Comparison of ENCODE assay signal across 25 mouse cellular contexts in the genomic region with DNA sequence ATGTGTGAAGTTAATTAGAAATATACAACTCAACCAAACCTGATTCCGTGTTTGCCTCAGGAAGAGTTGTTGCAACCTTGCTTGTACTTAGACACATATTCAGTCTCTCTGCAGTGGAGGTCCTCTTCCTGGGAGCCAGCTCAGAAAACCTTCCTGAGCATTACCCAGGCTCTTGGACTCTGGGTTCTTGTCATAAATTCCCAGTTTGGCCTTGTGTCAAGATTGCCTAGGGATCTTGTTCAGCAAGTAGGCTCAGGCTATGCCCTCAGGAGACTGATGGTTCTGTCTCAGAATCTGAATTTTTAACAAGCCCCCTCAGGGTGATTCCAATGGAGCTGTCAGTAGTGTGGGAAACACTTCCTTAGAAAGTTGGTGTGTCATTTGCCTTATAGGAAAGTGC. TPM values are rescaled to one million over a fixed set of nuclear protein-coding genes. Genes with fewer than 3 reads are reported as not detected.
A peak's percentile ranks its signal among the peaks of the same experiment; 100 is the strongest.
DNase-seq lines count a peak whose midpoint lies in the region; ATAC-seq and TF ChIP-seq lines count a peak whose summit lies in the region.
"Had no signal": no experiment of that assay in that cellular context is flagged by ENCODE, and none has a peak within 500 bp of the region (broad histone marks: within the 10 kb centered on the region; RNA-seq: fewer than 3 reads in every experiment).

No protein-coding gene starts in this region.

- no peaks in the 10 kb centered on the region for H3K9me3 ChIP-seq in intestine, embryonic 16.5 days (ENCODE audit: control insufficient read depth, low read length)
- no peaks in the 10 kb centered on the region for H3K9me3 ChIP-seq in intestine, embryonic 15.5 days
- H3K9me3 ChIP-seq in neural tube, embryonic 15.5 days (replicated peaks) = no peaks in the 10 kb centered on the region
- H3K9me3 ChIP-seq: embryonic facial prominence, embryonic 10.5 days; embryonic facial prominence, embryonic 15.5 days; forebrain, embryonic 12.5 days; heart, embryonic 15.5 days; liver, embryonic 15.5 days; lung, embryonic 15.5 days; midbrain, embryonic 12.5 days; neural tube, embryonic 13.5 days; stomach, embryonic 15.5 days had no signal

- ATAC-seq in intestine, embryonic 16.5 days = no peak
- ATAC-seq in intestine, embryonic 15.5 days = no peak; the same call in 1 of the 2 replicates
- ATAC-seq in neural tube, embryonic 15.5 days (ENCODE audit: low FRiP score) = no peak
- ATAC-seq: forebrain, postnatal 0 days had no signal

- no peak overlapping the region for H3K9ac ChIP-seq in intestine, embryonic 16.5 days (ENCODE audit: low read depth, low read length)
- H3K9ac ChIP-seq in intestine, embryonic 15.5 days = no peak overlapping the region
- H3K9ac ChIP-seq in neural tube, embryonic 15.5 days (replicated peaks) = no peak overlapping the region
- H3K9ac ChIP-seq: embryonic facial prominence, embryonic 15.5 days; forebrain, embryonic 12.5 days; forebrain, postnatal 0 days; heart, embryonic 15.5 days; liver, embryonic 15.5 days; lung, embryonic 15.5 days; midbrain, embryonic 12.5 days; neural tube, embryonic 13.5 days; stomach, embryonic 15.5 days had no signal

- peak overlapping the region; percentile 89 for H3K27ac ChIP-seq in gastrocnemius, adult 2 months
- 0 out of 2 replicates have a peak overlapping the region, but pooled peaks have one; percentile 1 for H3K27ac ChIP-seq in intestine, embryonic 16.5 days (ENCODE audit: low read length)
- no peak overlapping the region for H3K27ac ChIP-seq in intestine, embryonic 15.5 days
- 0 out of 2 replicates have a peak overlapping the region, but pooled peaks have one; percentile 33 for H3K27ac ChIP-seq in neural tube, embryonic 15.5 days (replicated peaks)
- H3K27ac ChIP-seq: embryonic facial prominence, embryonic 10.5 days; embryonic facial prominence, embryonic 15.5 days; forebrain, embryonic 12.5 days; liver, embryonic 15.5 days; lung, embryonic 15.5 days; midbrain, embryonic 12.5 days; neural tube, embryonic 13.5 days had no signal

- no peak overlapping the region for H3K4me2 ChIP-seq in intestine, embryonic 16.5 days (ENCODE audit: low read depth, low read length)
- no peak overlapping the region for H3K4me2 ChIP-seq in intestine, embryonic 15.5 days (replicated peaks)
- no peak overlapping the region for H3K4me2 ChIP-seq in neural tube, embryonic 15.5 days
- H3K4me2 ChIP-seq: embryonic facial prominence, embryonic 15.5 days; forebrain, embryonic 12.5 days; heart, embryonic 15.5 days; liver, embryonic 15.5 days; lung, embryonic 15.5 days; midbrain, embryonic 12.5 days; neural tube, embryonic 13.5 days; stomach, embryonic 15.5 days had no signal

- peaks cover 56% of the 10 kb centered on the region for H3K4me1 ChIP-seq in intestine, embryonic 16.5 days (ENCODE audit: control insufficient read depth, insufficient read depth, low read length)
- peaks cover 51% of the 10 kb centered on the region for H3K4me1 ChIP-seq in intestine, embryonic 15.5 days (replicated peaks)
- peaks cover 65% of the 10 kb centered on the region for H3K4me1 ChIP-seq in neural tube, embryonic 15.5 days

- no peak overlapping the region; the same call in 1 of the 2 replicates for H3K4me3 ChIP-seq in gastrocnemius, adult 2 months
- H3K4me3 ChIP-seq in intestine, embryonic 16.5 days (ENCODE audit: low read length) = no peak overlapping the region
- no peak overlapping the region for H3K4me3 ChIP-seq in intestine, embryonic 15.5 days (replicated peaks)
- H3K4me3 ChIP-seq in neural tube, embryonic 15.5 days (replicated peaks) = no peak overlapping the region
- H3K4me3 ChIP-seq: embryonic facial prominence, embryonic 10.5 days; embryonic facial prominence, embryonic 15.5 days; forebrain, embryonic 12.5 days; heart, embryonic 15.5 days; liver, embryonic 15.5 days; lung, embryonic 15.5 days; midbrain, embryonic 12.5 days; myocyte; neural tube, embryonic 13.5 days; stomach, embryonic 15.5 days had no signal

- WGBS in intestine, embryonic 16.5 days = 82% methylated on average over 1 of the region's 1 CpGs
- WGBS in intestine, embryonic 15.5 days = 81% methylated on average over 1 of the region's 1 CpGs
- 79% methylated on average over 1 of the region's 1 CpGs for WGBS in neural tube, embryonic 15.5 days

- no peak for DNase-seq in gastrocnemius, adult 2 months
- DNase-seq in gastrocnemius, postnatal 4 days (ENCODE audit: low spot score in 2 of 2) = no peak
- DNase-seq in neural tube, embryonic 10.5 days (ENCODE audit: extremely low spot score, low spot score) = no peak
- DNase-seq in thymus, postnatal 14 days = no peak
- DNase-seq: adrenal gland, postnatal 25 days; cerebellum, postnatal 25 days; forebrain, postnatal 0 days; gastrocnemius, postnatal 10 days; kidney, adult 18-20 months; kidney, postnatal 14 days; layer of hippocampus, adult 9-11 months; lung, postnatal 36 days had no signal

- TF ChIP-seq CTCF in gastrocnemius, adult 2 months (IDR thresholded peaks at IDR 0.05) = no peak

- no peaks in the 10 kb centered on the region for H3K27me3 ChIP-seq in intestine, embryonic 16.5 days (replicated peaks; ENCODE audit: control insufficient read depth, insufficient read depth, low read length)
- H3K27me3 ChIP-seq in intestine, embryonic 15.5 days (replicated peaks) = no peaks in the 10 kb centered on the region
- no peaks in the 10 kb centered on the region for H3K27me3 ChIP-seq in neural tube, embryonic 15.5 days (replicated peaks)
- H3K27me3 ChIP-seq: embryonic facial prominence, embryonic 15.5 days; forebrain, embryonic 12.5 days; heart, embryonic 15.5 days; liver, embryonic 15.5 days; lung, embryonic 15.5 days; midbrain, embryonic 12.5 days; neural tube, embryonic 13.5 days; stomach, embryonic 15.5 days had no signal

- intact Hi-C loops in gastrocnemius, adult 2 months (cut with DNase I) = loop anchor here (2.0 kb wide), 1 partner anchor 17 kb away; no protein-coding TSS in a partner anchor

- no peaks in the 10 kb centered on the region for H3K36me3 ChIP-seq in intestine, embryonic 16.5 days (ENCODE audit: control insufficient read depth, insufficient read depth, low read length)
- H3K36me3 ChIP-seq in intestine, embryonic 15.5 days = no peaks in the 10 kb centered on the region
- no peaks in the 10 kb centered on the region for H3K36me3 ChIP-seq in neural tube, embryonic 15.5 days
- H3K36me3 ChIP-seq: embryonic facial prominence, embryonic 15.5 days; forebrain, embryonic 12.5 days; heart, embryonic 15.5 days; lung, embryonic 15.5 days; neural tube, embryonic 13.5 days; stomach, embryonic 15.5 days had no signal

RNA-seq across cellular contexts. Expression of a gene that starts 19.8 kb away (rescaled TPM):
- total RNA-seq in gastrocnemius, adult 2 months (2021) = 10 to 100 TPM; 94.4 to 98.0 TPM
- 100 to 1,000 TPM; 114 to 123 TPM for total RNA-seq in gastrocnemius, postnatal 4 days (2021)
- 7.1 and 7.3 TPM in 2 replicates for polyA plus RNA-seq in intestine, embryonic 16.5 days (2015; fragmentation: Nextera tagmentation; extraction: Ambion mirVana)
- polyA plus RNA-seq in intestine, embryonic 15.5 days (2015; fragmentation: Nextera tagmentation; extraction: Ambion mirVana) = 8.1 and 8.7 TPM in 2 replicates
- 8.9 and 9.5 TPM in 2 replicates for polyA plus RNA-seq in neural tube, embryonic 15.5 days (2015; fragmentation: Nextera tagmentation; extraction: Ambion mirVana)
